Mouse (Mus musculus) forebrain, embryonic 14.5 days (tissue): ENCODE measurements around the gene Cdkl5. TPM values are rescaled to one million over a fixed set of nuclear protein-coding genes. Genes with fewer than 3 reads are reported as not detected.

Source experiments
- ATAC-seq: fragments of 200-750 bp; cut with Nextera tagmentation; 2 replicates; pipeline ENCODE4 v1.8.0; 2017; ENCODE audit warnings: mild to moderate bottlenecking, moderate library complexity
- DNase-seq: peaks from one replicate; pipeline ENCODE4 v3.0.0-alpha.2; 2015; ENCODE audit warnings: low spot score
- H3K27ac ChIP-seq: fragments of 300-500 bp; sonication (generic); 2 replicates; pipeline ENCODE4 v1.5.1; 2014; ENCODE audit warnings: low read depth, mild to moderate bottlenecking, control low read depth, low read length, moderate library complexity
- H3K27me3 ChIP-seq: fragments of 300-500 bp; sonication (generic); replicated peaks from 2 replicates; pipeline ENCODE4 v1.6.1; 2014; ENCODE audit warnings: low read length, control low read depth, mixed read lengths; ENCODE audit not compliant: control insufficient read depth, insufficient read depth
- H3K36me3 ChIP-seq: fragments of 300-500 bp; sonication (generic); 2 replicates; pipeline ENCODE4 v1.6.1; 2014; ENCODE audit warnings: low read length, control low read depth; ENCODE audit not compliant: control insufficient read depth, insufficient read depth
- H3K4me1 ChIP-seq: fragments of 300-500 bp; sonication (generic); 2 replicates; pipeline ENCODE4 v1.6.1; 2014; ENCODE audit warnings: antibody characterized with exemption, low read length, control low read depth; ENCODE audit not compliant: control insufficient read depth, insufficient read depth
- H3K4me2 ChIP-seq: fragments of 300-500 bp; sonication (generic); 2 replicates; pipeline ENCODE4 v1.6.1; 2014; ENCODE audit warnings: mild to moderate bottlenecking, control low read depth, low read length
- H3K4me3 ChIP-seq: fragments of 300-500 bp; sonication (generic); 2 replicates; pipeline ENCODE4 v1.5.1; 2014; ENCODE audit warnings: low read depth, low read length, control low read depth
- H3K9ac ChIP-seq: fragments of 300-500 bp; sonication (generic); 2 replicates; pipeline ENCODE4 v1.6.1; 2014; ENCODE audit warnings: mild to moderate bottlenecking, low read length, control low read depth, moderate library complexity
- H3K9me3 ChIP-seq: fragments of 300-500 bp; sonication (generic); replicated peaks from 2 replicates; pipeline ENCODE4 v1.6.1; 2016; ENCODE audit warnings: low read length, control low read depth, mixed read lengths; ENCODE audit not compliant: control insufficient read depth
- WGBS: fragments of 180-500 bp; shearing (Covaris S2); extraction: QIAGEN DNeasy Blood & Tissue Kit; methylation state at CpG from one replicate; pipeline ENCODE4 v1.1.7; 2014; 5-methylcytosine and 5-hydroxymethylcytosine counted together
- polyA plus RNA-seq: library from polyadenylated mRNA; unstranded; fragments of >200 nt; fragmentation: Nextera tagmentation; extraction: Ambion mirVana; gene quantifications from 2 replicates; pipeline ENCODE4 v1.2.1, GENCODE M21; 2014

The Cdkl5 gene
- polyA plus RNA-seq, result 5.5 and 8.9 TPM in 2 replicates

GRCm38 (mm10) chrX:160994543-160995121 lies at the start of gene Cdkl5:
Gene Cdkl5 (minus strand): TSS chrX:160994704.
- WGBS, result 31% methylated on average over 53 of the region's 53 CpGs
- Histone ChIP-seq H3K9me3 (no peaks in the 10 kb centered on the region), H3K27me3 (no peaks in the 10 kb centered on the region), H3K27ac (peak within 1 kb of the TSS; percentile 84), H3K36me3 (no peaks in the 10 kb centered on the region), H3K9ac (peak within 1 kb of the TSS; percentile 70), H3K4me2 (peak within 1 kb of the TSS; percentile 55), H3K4me1 (peaks cover 2% of the 10 kb centered on the region; the same call in 1 of the 2 replicates), H3K4me3 (peak within 1 kb of the TSS; percentile 56)
- DNase-seq (peak; percentile 97), ATAC-seq (peak; percentile 94)

GRCm38 (mm10) chrX:161033235-161033803 lies 38.8 kb upstream of the Cdkl5 start:
- Histone ChIP-seq H3K9ac (no peak overlapping the region), H3K4me3 (no peak overlapping the region), H3K27me3 (no peaks in the 10 kb centered on the region), H3K9me3 (no peaks in the 10 kb centered on the region), H3K36me3 (no peaks in the 10 kb centered on the region), H3K27ac (no peak overlapping the region), H3K4me2 (no peak overlapping the region), H3K4me1 (no peaks in the 10 kb centered on the region)
- ATAC-seq, result peak; percentile 63
- 47% methylated on average over 3 of the region's 3 CpGs for WGBS
- DNase-seq, result peak; percentile 73

GRCm38 (mm10) chrX:161032423-161032822 lies 37.9 kb upstream of the Cdkl5 start:
- no peaks in the 10 kb centered on the region for H3K27me3 ChIP-seq
- H3K27ac ChIP-seq, result no peak overlapping the region
- DNase-seq (peak; percentile 24), ATAC-seq (no peak)
- no peaks in the 10 kb centered on the region for H3K9me3 ChIP-seq
- no peak overlapping the region for H3K4me3 ChIP-seq
- no peaks in the 10 kb centered on the region for H3K36me3 ChIP-seq
- H3K9ac ChIP-seq, result no peak overlapping the region
- H3K4me1 ChIP-seq, result no peaks in the 10 kb centered on the region
- 59% methylated on average over 2 of the region's 2 CpGs for WGBS
- no peak overlapping the region for H3K4me2 ChIP-seq

- Histone ChIP-seq H3K4me2 (no peak overlapping the region), H3K9me3 (no peaks in the 10 kb centered on the region), H3K27me3 (no peaks in the 10 kb centered on the region), H3K27ac (no peak overlapping the region), H3K9ac (no peak overlapping the region), H3K36me3 (no peaks in the 10 kb centered on the region), H3K4me1 (no peaks in the 10 kb centered on the region), H3K4me3 (no peak overlapping the region)
- peak; percentile 44 for DNase-seq
- no peak for ATAC-seq
Observed at GRCm38 (mm10) chrX:161030233-161030632, 35.7 kb upstream of the Cdkl5 start.

- Histone ChIP-seq H3K27ac (no peak overlapping the region), H3K9me3 (no peaks in the 10 kb centered on the region), H3K36me3 (no peaks in the 10 kb centered on the region), H3K4me3 (no peak overlapping the region), H3K27me3 (no peaks in the 10 kb centered on the region), H3K4me1 (no peaks in the 10 kb centered on the region), H3K9ac (no peak overlapping the region), H3K4me2 (no peak overlapping the region)
- no peak for DNase-seq
- WGBS, result 63% methylated on average over 2 of the region's 2 CpGs
- ATAC-seq, result no peak
Observed at GRCm38 (mm10) chrX:161024475-161024874, 30.0 kb upstream of the Cdkl5 start.

- DNase-seq, result no peak
Observed at GRCm38 (mm10) chrX:161021548-161021947, 27.0 kb upstream of the Cdkl5 start.

GRCm38 (mm10) chrX:161018179-161018578 lies 23.7 kb upstream of the Cdkl5 start:
- H3K27ac ChIP-seq, result no peak overlapping the region
- no peaks in the 10 kb centered on the region for H3K4me1 ChIP-seq
- H3K4me2 ChIP-seq, result no peak overlapping the region
- H3K36me3 ChIP-seq, result no peaks in the 10 kb centered on the region
- no peak for ATAC-seq
- no peaks in the 10 kb centered on the region for H3K9me3 ChIP-seq
- no peak for DNase-seq
- no peaks in the 10 kb centered on the region for H3K27me3 ChIP-seq
- no peak overlapping the region for H3K9ac ChIP-seq
- WGBS, result 76% methylated on average over 1 of the region's 1 CpGs
- H3K4me3 ChIP-seq, result no peak overlapping the region

More at GRCm38 (mm10) chrX:161021548-161021947, 27.0 kb upstream of the Cdkl5 start:
- no peaks in the 10 kb centered on the region for H3K9me3 ChIP-seq
- H3K27me3 ChIP-seq, result no peaks in the 10 kb centered on the region
- WGBS, result 81% methylated on average over 7 of the region's 7 CpGs
- H3K27ac ChIP-seq, result no peak overlapping the region
- no peak overlapping the region for H3K4me3 ChIP-seq
- no peaks in the 10 kb centered on the region for H3K36me3 ChIP-seq
- no peaks in the 10 kb centered on the region for H3K4me1 ChIP-seq
- no peak overlapping the region for H3K4me2 ChIP-seq
- H3K9ac ChIP-seq, result no peak overlapping the region
- ATAC-seq, result no peak

GRCm38 (mm10) chrX:161006272-161006671 lies 11.8 kb upstream of the Cdkl5 start:
- WGBS, result 83% methylated on average over 1 of the region's 1 CpGs
- ATAC-seq, result no peak
- no peak overlapping the region for H3K4me3 ChIP-seq
- H3K4me2 ChIP-seq, result no peak overlapping the region
- H3K27ac ChIP-seq, result no peak overlapping the region
- H3K27me3 ChIP-seq, result no peaks in the 10 kb centered on the region
- H3K9ac ChIP-seq, result no peak overlapping the region
- no peaks in the 10 kb centered on the region for H3K4me1 ChIP-seq
- no peak for DNase-seq
- H3K36me3 ChIP-seq, result no peaks in the 10 kb centered on the region
- no peaks in the 10 kb centered on the region for H3K9me3 ChIP-seq

GRCm38 (mm10) chrX:160996051-160996450 lies 1.5 kb upstream of the Cdkl5 start:
- WGBS, result 27% methylated on average over 5 of the region's 5 CpGs
- H3K4me3 ChIP-seq, result no peak overlapping the region
- ATAC-seq (no peak), DNase-seq (peak; percentile 25)
- H3K27ac ChIP-seq, result no peak overlapping the region
- no peak overlapping the region for H3K9ac ChIP-seq
- H3K4me1 ChIP-seq, result peaks cover 2% of the 10 kb centered on the region; the same call in 1 of the 2 replicates
- no peaks in the 10 kb centered on the region for H3K36me3 ChIP-seq
- H3K9me3 ChIP-seq, result no peaks in the 10 kb centered on the region
- peak overlapping the region; percentile 40; the same call in 1 of the 2 replicates for H3K4me2 ChIP-seq
- H3K27me3 ChIP-seq, result no peaks in the 10 kb centered on the region
